Mouse (Mus musculus) ES-Bruce4 (cell line): ENCODE results near the gene Mgst2. TPM values are rescaled to one million over a fixed set of nuclear protein-coding genes. Genes with fewer than 3 reads are reported as not detected.

ENCODE experiments used
- H3K27ac ChIP-seq: 2 replicates; pipeline ENCODE4 v1.5.1; 2012; ENCODE audit warnings: low read length, inconsistent platforms; ENCODE audit not compliant: insufficient read depth
- H3K27me3 ChIP-seq: 2 replicates; pipeline ENCODE4 v1.6.1; 2012; ENCODE audit warnings: mild to moderate bottlenecking, low read length, inconsistent platforms; ENCODE audit not compliant: control insufficient read depth, poor library complexity, insufficient read depth, severe bottlenecking
- H3K36me3 ChIP-seq: 2 replicates; pipeline ENCODE4 v1.6.1; 2012; ENCODE audit warnings: inconsistent platforms, mild to moderate bottlenecking, low read length, moderate library complexity; ENCODE audit not compliant: control insufficient read depth, poor library complexity, insufficient read depth, severe bottlenecking
- H3K4me1 ChIP-seq: one replicate; pipeline ENCODE4 v1.8.1; 2011; ENCODE audit warnings: low read length; ENCODE audit not compliant: control insufficient read depth, insufficient read depth
- H3K4me3 ChIP-seq: 2 replicates; pipeline ENCODE4 v1.5.1; 2011; ENCODE audit warnings: low read depth, mild to moderate bottlenecking, low read length
- H3K9ac ChIP-seq: 2 replicates; pipeline ENCODE4 v1.6.1; 2012; ENCODE audit warnings: low read depth, mild to moderate bottlenecking, inconsistent platforms; ENCODE audit not compliant: poor library complexity, severe bottlenecking
- H3K9me3 ChIP-seq: replicated peaks from 2 replicates; pipeline ENCODE4 v1.6.1; 2012; ENCODE audit warnings: mild to moderate bottlenecking, low read length, inconsistent platforms; ENCODE audit not compliant: control insufficient read depth, poor library complexity, insufficient read depth, severe bottlenecking
- CTCF ChIP-seq: IDR thresholded peaks from one replicate; pipeline ENCODE4 v1.8.1; 2011; ENCODE audit warnings: low read depth, low read length
- EP300 ChIP-seq: IDR thresholded peaks from 2 replicates; pipeline ENCODE4 v1.6.1; 2011; ENCODE audit warnings: low read depth, low read length; ENCODE audit not compliant: insufficient read depth
- POLR2A ChIP-seq: IDR thresholded peaks from one replicate; pipeline ENCODE4 v1.8.1; 2011; ENCODE audit warnings: low read length; ENCODE audit not compliant: insufficient read depth
- polyA plus RNA-seq: library from polyadenylated mRNA; stranded (reverse); fragments of >200 nt; gene quantifications from 2 replicates; pipeline ENCODE4 v1.2.4, GENCODE M21; 2011; ENCODE audit warnings: low read depth; ENCODE audit not compliant: missing spikeins, insufficient read depth, insufficient read length

The Mgst2 gene
- polyA plus RNA-seq, 1 experiment, result 1.3 TPM

DNA sequence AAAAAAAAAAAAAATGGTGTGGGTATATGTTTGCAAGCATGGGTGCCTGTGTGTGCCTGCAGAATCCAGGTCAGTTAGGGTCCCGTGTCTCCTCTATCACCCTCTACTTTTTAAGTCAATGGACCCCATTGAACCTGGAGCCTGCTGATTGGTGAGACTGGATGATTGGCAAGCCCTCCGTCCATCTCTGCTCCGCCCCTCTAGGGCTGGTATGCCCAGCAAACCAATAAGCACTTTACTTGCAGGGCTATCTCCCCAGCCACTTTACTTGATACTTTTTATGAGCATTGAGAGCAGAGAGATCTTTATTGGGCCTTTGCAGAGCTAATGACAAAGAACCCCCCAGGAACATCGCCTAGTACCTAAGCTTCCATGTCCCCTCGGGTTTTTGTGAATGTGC, 54.3 kb downstream of the Mgst2 start:
- Histone ChIP-seq H3K9ac (no peak overlapping the region), H3K9me3 (no peaks in the 10 kb centered on the region), H3K36me3 (no peaks in the 10 kb centered on the region), H3K4me1 (no peaks in the 10 kb centered on the region), H3K4me3 (no peak overlapping the region), H3K27ac (no peak overlapping the region), H3K27me3 (no peaks in the 10 kb centered on the region)
- TF ChIP-seq EP300 (no peak), POLR2A (no peak), CTCF (no peak)

DNA sequence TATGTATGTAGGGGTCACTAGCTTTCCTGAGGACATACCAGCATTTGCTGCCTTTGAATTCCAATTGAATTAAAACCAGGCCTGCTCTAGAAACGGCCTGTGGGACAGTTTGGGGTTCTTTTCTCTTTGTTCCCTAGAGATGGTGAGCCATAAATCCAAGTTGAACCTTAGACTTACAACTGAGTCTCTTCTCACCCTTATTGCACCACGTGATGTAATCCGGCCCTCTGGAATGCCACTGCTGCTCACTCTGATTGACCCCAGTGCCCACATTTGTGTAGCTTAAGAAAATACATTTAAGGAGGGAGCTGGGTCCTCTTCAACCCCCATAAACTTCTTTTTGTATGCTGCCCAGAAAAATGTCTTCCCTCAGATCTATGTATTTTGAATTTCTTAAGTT, 57.3 kb downstream of the Mgst2 start:
- Histone ChIP-seq H3K9me3 (no peaks in the 10 kb centered on the region), H3K4me1 (no peaks in the 10 kb centered on the region), H3K36me3 (no peaks in the 10 kb centered on the region), H3K27ac (no peak overlapping the region), H3K9ac (no peak overlapping the region), H3K4me3 (no peak overlapping the region), H3K27me3 (no peaks in the 10 kb centered on the region)
- TF ChIP-seq EP300 (no peak), CTCF (no peak), POLR2A (no peak)

DNA sequence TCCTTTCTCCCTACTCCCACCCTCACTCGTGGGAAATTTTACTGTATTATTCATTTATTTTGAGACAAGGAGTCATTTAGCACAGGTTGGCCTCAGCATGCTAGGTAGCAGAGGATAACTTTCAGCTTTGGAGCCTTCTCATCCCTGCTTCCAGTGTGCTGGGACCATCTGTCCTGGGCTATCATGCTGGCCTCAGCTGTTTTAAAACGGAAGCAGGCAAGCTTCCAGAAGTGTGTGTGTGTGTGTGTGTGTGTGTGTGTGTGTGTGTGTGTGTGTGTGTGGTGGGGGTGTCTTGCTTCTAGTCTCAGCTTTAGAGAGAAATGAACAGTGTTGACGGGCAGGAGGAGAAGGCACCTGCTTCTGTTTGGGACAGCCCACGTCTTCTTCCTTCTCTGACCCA, 57.7 kb downstream of the Mgst2 start:
- no peak overlapping the region for H3K9ac ChIP-seq
- no peaks in the 10 kb centered on the region for H3K4me1 ChIP-seq
- no peaks in the 10 kb centered on the region for H3K27me3 ChIP-seq
- H3K9me3 ChIP-seq, result no peaks in the 10 kb centered on the region
- no peak overlapping the region for H3K4me3 ChIP-seq
- no peaks in the 10 kb centered on the region for H3K36me3 ChIP-seq
- TF ChIP-seq POLR2A, result no peak
- TF ChIP-seq CTCF, result no peak
- no peak for TF ChIP-seq EP300
- no peak overlapping the region for H3K27ac ChIP-seq

DNA sequence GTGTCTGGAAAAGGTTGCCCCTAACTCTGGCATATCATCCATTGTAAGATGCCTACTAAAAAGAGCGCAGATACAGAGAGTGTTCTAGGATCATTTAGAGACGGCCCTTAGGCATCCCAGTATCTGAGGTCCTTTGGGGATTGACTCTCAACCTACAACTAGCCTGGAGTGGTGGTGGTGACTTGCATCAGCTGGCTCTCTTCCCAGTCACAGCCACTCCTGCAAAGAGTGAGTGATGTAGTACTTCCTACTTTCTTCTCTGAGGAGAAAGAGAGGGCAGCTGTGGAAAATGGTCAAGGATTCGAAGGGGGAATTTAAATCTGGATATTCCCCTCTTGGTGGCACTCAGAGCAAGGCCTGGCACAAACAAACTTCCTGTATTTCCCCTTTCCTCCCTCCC, 59.2 kb downstream of the Mgst2 start:
- Histone ChIP-seq H3K27ac (no peak overlapping the region), H3K4me3 (no peak overlapping the region), H3K36me3 (no peaks in the 10 kb centered on the region), H3K27me3 (no peaks in the 10 kb centered on the region), H3K9me3 (no peaks in the 10 kb centered on the region), H3K4me1 (no peaks in the 10 kb centered on the region), H3K9ac (no peak overlapping the region)
- no peak for TF ChIP-seq CTCF
- no peak for TF ChIP-seq POLR2A
- TF ChIP-seq EP300, result no peak

DNA sequence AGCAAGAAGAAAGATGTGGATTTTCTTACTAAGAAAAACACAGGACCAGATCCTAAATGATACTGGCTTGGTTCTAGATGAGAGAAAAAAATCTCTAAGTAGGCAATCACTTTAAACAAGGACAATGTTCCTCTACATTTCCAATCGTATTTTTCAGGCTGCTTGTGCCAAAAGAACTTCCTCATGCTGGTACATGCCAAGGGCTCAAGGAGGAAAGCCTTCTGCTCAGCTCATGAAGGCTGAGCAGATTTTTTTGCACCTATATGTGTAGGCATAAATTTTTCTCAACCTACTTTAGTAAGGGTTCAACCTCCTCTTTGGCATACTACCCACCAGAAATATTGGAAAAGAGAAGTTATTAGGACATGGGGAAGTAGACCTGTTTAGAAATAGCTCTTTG, 59.8 kb downstream of the Mgst2 start:
- H3K9ac ChIP-seq, result no peak overlapping the region
- no peaks in the 10 kb centered on the region for H3K36me3 ChIP-seq
- no peaks in the 10 kb centered on the region for H3K4me1 ChIP-seq
- H3K27me3 ChIP-seq, result no peaks in the 10 kb centered on the region
- no peak overlapping the region for H3K4me3 ChIP-seq
- no peak overlapping the region for H3K27ac ChIP-seq
- no peaks in the 10 kb centered on the region for H3K9me3 ChIP-seq
- TF ChIP-seq CTCF, result no peak
- no peak for TF ChIP-seq EP300
- TF ChIP-seq POLR2A, result no peak

DNA sequence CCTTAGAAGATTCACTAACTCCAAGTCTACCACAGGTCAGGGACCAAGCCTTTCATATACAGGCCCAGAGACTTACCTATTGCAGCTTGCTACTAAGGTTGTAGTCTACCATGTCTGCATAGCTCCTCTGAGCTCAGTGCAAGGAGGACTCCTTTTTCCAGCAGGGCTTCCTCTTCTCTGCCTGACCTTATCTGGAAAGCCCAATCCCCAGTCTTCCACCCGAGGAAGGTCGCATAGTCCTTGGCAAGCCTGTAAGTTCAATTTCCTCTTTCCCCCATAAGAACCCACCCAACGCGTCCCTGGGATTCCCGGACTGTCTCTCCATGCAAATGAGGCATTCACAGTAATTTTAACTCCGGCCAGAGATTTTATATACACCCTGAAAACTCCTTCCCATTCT, 66.1 kb downstream of the Mgst2 start:
- Histone ChIP-seq H3K9ac (no peak overlapping the region), H3K27ac (no peak overlapping the region), H3K4me3 (no peak overlapping the region), H3K9me3 (no peaks in the 10 kb centered on the region), H3K27me3 (no peaks in the 10 kb centered on the region), H3K4me1 (no peaks in the 10 kb centered on the region), H3K36me3 (no peaks in the 10 kb centered on the region)
- TF ChIP-seq POLR2A (no peak), CTCF (no peak), EP300 (no peak)
